Mouse (Mus musculus): Measurements from ENCODE around the gene Aspdh. TPM values are rescaled to one million over a fixed set of nuclear protein-coding genes. Genes with fewer than 3 reads are reported as not detected.
A peak's percentile ranks its signal among the peaks of the same experiment; 100 is the strongest.

Gene Aspdh
- polyA plus RNA-seq, 1 experiment from 2014 or later, result 0.88 TPM

GRCm38 (mm10) chr7:44443268-44444173, 21.7 kb upstream of the Aspdh start:
- Histone ChIP-seq H3K4me3 (ENCODE audit: low read length) (peak overlapping the region; percentile 24; the same call in 1 of the 2 replicates), H3K9me3 (ENCODE audit: control insufficient read depth, low read length) (no peaks in the 10 kb centered on the region), H3K27me3 (ENCODE audit: control insufficient read depth, insufficient read depth, low read length) (peaks cover 72% of the 10 kb centered on the region), H3K4me2 (replicated peaks; ENCODE audit: low read depth, low read length) (peak overlapping the region; percentile 35; the same call in 1 of the 2 replicates), H3K4me1 (ENCODE audit: control insufficient read depth, insufficient read depth, low read length) (peaks cover 12% of the 10 kb centered on the region), H3K36me3 (ENCODE audit: control insufficient read depth, insufficient read depth, low read length) (no peaks in the 10 kb centered on the region), H3K9ac (ENCODE audit: low read depth, low read length) (no peak overlapping the region), H3K27ac (ENCODE audit: low read depth, low read length) (no peak overlapping the region)
- ATAC-seq (ENCODE audit: low FRiP score, low TSS enrichment), result 0 out of 2 replicates have a peak, but pooled peaks have one; percentile 16
- WGBS, result 7% methylated on average over 20 of the region's 20 CpGs

GRCm38 (mm10) chr7:44444886-44445527, 20.2 kb upstream of the Aspdh start:
- Histone ChIP-seq H3K27me3 (ENCODE audit: control insufficient read depth, insufficient read depth, low read length) (peaks cover 67% of the 10 kb centered on the region), H3K4me2 (replicated peaks; ENCODE audit: low read depth, low read length) (no peak overlapping the region), H3K9me3 (ENCODE audit: control insufficient read depth, low read length) (no peaks in the 10 kb centered on the region), H3K36me3 (ENCODE audit: control insufficient read depth, insufficient read depth, low read length) (no peaks in the 10 kb centered on the region), H3K9ac (ENCODE audit: low read depth, low read length) (no peak overlapping the region), H3K4me3 (ENCODE audit: low read length) (no peak overlapping the region), H3K27ac (ENCODE audit: low read depth, low read length) (no peak overlapping the region), H3K4me1 (ENCODE audit: control insufficient read depth, insufficient read depth, low read length) (peaks cover 12% of the 10 kb centered on the region)
- WGBS, result 5% methylated on average over 29 of the region's 29 CpGs
- ATAC-seq (ENCODE audit: low FRiP score, low TSS enrichment), result no peak

- Histone ChIP-seq H3K4me2 (replicated peaks; ENCODE audit: low read depth, low read length) (no peak overlapping the region), H3K27me3 (ENCODE audit: control insufficient read depth, insufficient read depth, low read length) (peaks cover 62% of the 10 kb centered on the region), H3K36me3 (ENCODE audit: control insufficient read depth, insufficient read depth, low read length) (no peaks in the 10 kb centered on the region), H3K9me3 (ENCODE audit: control insufficient read depth, low read length) (no peaks in the 10 kb centered on the region), H3K9ac (ENCODE audit: low read depth, low read length) (no peak overlapping the region), H3K27ac (ENCODE audit: low read depth, low read length) (no peak overlapping the region), H3K4me3 (ENCODE audit: low read length) (no peak overlapping the region), H3K4me1 (ENCODE audit: control insufficient read depth, insufficient read depth, low read length) (peaks cover 12% of the 10 kb centered on the region)
- WGBS, result 9% methylated on average over 7 of the region's 7 CpGs
- ATAC-seq (ENCODE audit: low FRiP score, low TSS enrichment), result no peak
These were observed 19.7 kb upstream of the Aspdh start for GRCm38 (mm10) chr7:44445528-44445923.

GRCm38 (mm10) chr7:44446070-44446855, 18.9 kb upstream of the Aspdh start:
- Histone ChIP-seq H3K9me3 (ENCODE audit: control insufficient read depth, low read length) (no peaks in the 10 kb centered on the region), H3K27ac (ENCODE audit: low read depth, low read length) (no peak overlapping the region), H3K4me1 (ENCODE audit: control insufficient read depth, insufficient read depth, low read length) (peaks cover 12% of the 10 kb centered on the region), H3K9ac (ENCODE audit: low read depth, low read length) (peak overlapping the region; percentile 12; the same call in 1 of the 2 replicates), H3K4me3 (ENCODE audit: low read length) (no peak overlapping the region), H3K4me2 (replicated peaks; ENCODE audit: low read depth, low read length) (no peak overlapping the region), H3K27me3 (ENCODE audit: control insufficient read depth, insufficient read depth, low read length) (peaks cover 55% of the 10 kb centered on the region), H3K36me3 (ENCODE audit: control insufficient read depth, insufficient read depth, low read length) (no peaks in the 10 kb centered on the region)
- WGBS, result 47% methylated on average over 12 of the region's 12 CpGs
- no peak for ATAC-seq (ENCODE audit: low FRiP score, low TSS enrichment)

GRCm38 (mm10) chr7:44453256-44453655, 11.9 kb upstream of the Aspdh start:
- no peaks in the 10 kb centered on the region for H3K36me3 ChIP-seq (ENCODE audit: control insufficient read depth, insufficient read depth, low read length)
- no peak overlapping the region for H3K4me3 ChIP-seq (ENCODE audit: low read length)
- no peaks in the 10 kb centered on the region for H3K9me3 ChIP-seq (ENCODE audit: control insufficient read depth, low read length)
- H3K9ac ChIP-seq (ENCODE audit: low read depth, low read length), result no peak overlapping the region
- H3K4me1 ChIP-seq (ENCODE audit: control insufficient read depth, insufficient read depth, low read length), result peaks cover 4% of the 10 kb centered on the region; the same call in 1 of the 2 replicates
- no peak for ATAC-seq (ENCODE audit: low FRiP score, low TSS enrichment)
- 10% methylated on average over 3 of the region's 3 CpGs for WGBS
- H3K27me3 ChIP-seq (ENCODE audit: control insufficient read depth, insufficient read depth, low read length), result no peaks in the 10 kb centered on the region
- no peak overlapping the region for H3K4me2 ChIP-seq (replicated peaks; ENCODE audit: low read depth, low read length)
- H3K27ac ChIP-seq (ENCODE audit: low read depth, low read length), result no peak overlapping the region

- no peak overlapping the region for H3K4me2 ChIP-seq (replicated peaks; ENCODE audit: low read depth, low read length)
- WGBS, result 81% methylated on average over 1 of the region's 1 CpGs
- peaks cover 4% of the 10 kb centered on the region; the same call in 1 of the 2 replicates for H3K4me1 ChIP-seq (ENCODE audit: control insufficient read depth, insufficient read depth, low read length)
- ATAC-seq (ENCODE audit: low FRiP score, low TSS enrichment), result no peak
- no peak overlapping the region for H3K27ac ChIP-seq (ENCODE audit: low read depth, low read length)
- no peaks in the 10 kb centered on the region for H3K36me3 ChIP-seq (ENCODE audit: control insufficient read depth, insufficient read depth, low read length)
- H3K9me3 ChIP-seq (ENCODE audit: control insufficient read depth, low read length), result no peaks in the 10 kb centered on the region
- H3K4me3 ChIP-seq (ENCODE audit: low read length), result no peak overlapping the region
- no peak overlapping the region for H3K9ac ChIP-seq (ENCODE audit: low read depth, low read length)
- peaks cover 12% of the 10 kb centered on the region for H3K27me3 ChIP-seq (ENCODE audit: control insufficient read depth, insufficient read depth, low read length)
These were observed 8.9 kb upstream of the Aspdh start for GRCm38 (mm10) chr7:44456302-44456701.

- no peak overlapping the region for H3K9ac ChIP-seq (ENCODE audit: low read depth, low read length)
- no peak overlapping the region for H3K4me2 ChIP-seq (replicated peaks; ENCODE audit: low read depth, low read length)
- no peaks in the 10 kb centered on the region for H3K36me3 ChIP-seq (ENCODE audit: control insufficient read depth, insufficient read depth, low read length)
- H3K27ac ChIP-seq (ENCODE audit: low read depth, low read length), result no peak overlapping the region
- no peak overlapping the region for H3K4me3 ChIP-seq (ENCODE audit: low read length)
- peaks cover 45% of the 10 kb centered on the region for H3K27me3 ChIP-seq (ENCODE audit: control insufficient read depth, insufficient read depth, low read length)
- no peak for ATAC-seq (ENCODE audit: low FRiP score, low TSS enrichment)
- 69% methylated on average over 6 of the region's 6 CpGs for WGBS
- H3K4me1 ChIP-seq (ENCODE audit: control insufficient read depth, insufficient read depth, low read length), result no peaks in the 10 kb centered on the region
- no peaks in the 10 kb centered on the region for H3K9me3 ChIP-seq (ENCODE audit: control insufficient read depth, low read length)
These were observed 5.1 kb upstream of the Aspdh start for GRCm38 (mm10) chr7:44460067-44460466.

- no peak for ATAC-seq (ENCODE audit: low FRiP score, low TSS enrichment)
- Histone ChIP-seq H3K27me3 (ENCODE audit: control insufficient read depth, insufficient read depth, low read length) (peaks cover 45% of the 10 kb centered on the region), H3K4me3 (ENCODE audit: low read length) (no peak overlapping the region), H3K27ac (ENCODE audit: low read depth, low read length) (no peak overlapping the region), H3K4me2 (replicated peaks; ENCODE audit: low read depth, low read length) (no peak overlapping the region), H3K9ac (ENCODE audit: low read depth, low read length) (no peak overlapping the region), H3K36me3 (ENCODE audit: control insufficient read depth, insufficient read depth, low read length) (no peaks in the 10 kb centered on the region), H3K9me3 (ENCODE audit: control insufficient read depth, low read length) (no peaks in the 10 kb centered on the region), H3K4me1 (ENCODE audit: control insufficient read depth, insufficient read depth, low read length) (no peaks in the 10 kb centered on the region)
- WGBS, result 76% methylated on average over 31 of the region's 31 CpGs
These were observed 4.3 kb upstream of the Aspdh start for GRCm38 (mm10) chr7:44460767-44461502.

Measured in kidney, embryonic 14.5 days (tissue).